Mouse (Mus musculus): ENCODE measurements at regions not wholly inside any gene's neighbourhood (a gene's known extent, or its start where the extent isn't known, plus 50 kb on each side); places are given as distances from the start of the nearest gene placed in this dataset.

- no peaks in the 10 kb centered on the region for H3K9me3 ChIP-seq (replicated peaks)
- no peak overlapping the region for H3K9ac ChIP-seq
- no peaks in the 10 kb centered on the region for H3K36me3 ChIP-seq (ENCODE audit: poor library complexity, severe bottlenecking)
- H3K4me2 ChIP-seq, result no peak overlapping the region
- no peak overlapping the region for H3K4me3 ChIP-seq
- H3K4me1 ChIP-seq, result peaks cover 17% of the 10 kb centered on the region
- H3K27me3 ChIP-seq, result no peaks in the 10 kb centered on the region
- H3K27ac ChIP-seq, result no peak overlapping the region
- no peak for ATAC-seq
- 14% methylated on average over 7 of the region's 7 CpGs for WGBS
These were observed 144.1 kb downstream of the Klf7 start for GRCm38 (mm10) chr1:63977956-63978355.

GRCm38 (mm10) chr1:63977302-63977888 is 144.7 kb downstream of the Klf7 start:
- H3K36me3 ChIP-seq (ENCODE audit: poor library complexity, severe bottlenecking), result no peaks in the 10 kb centered on the region
- H3K9me3 ChIP-seq (replicated peaks), result no peaks in the 10 kb centered on the region
- no peak overlapping the region for H3K27ac ChIP-seq
- no peak overlapping the region for H3K9ac ChIP-seq
- H3K4me1 ChIP-seq, result peaks cover 17% of the 10 kb centered on the region
- whole genome bisulfite sequencing, result 16% methylated on average over 4 of the region's 4 CpGs
- peak; percentile 43; the same call in 1 of the 2 replicates for ATAC-seq
- no peaks in the 10 kb centered on the region for H3K27me3 ChIP-seq
- H3K4me2 ChIP-seq, result 0 out of 2 replicates have a peak overlapping the region, but pooled peaks have one; percentile 0
- no peak overlapping the region for H3K4me3 ChIP-seq

GRCm38 (mm10) chr1:63976862-63977261 is 145.2 kb downstream of the Klf7 start:
- no peak overlapping the region for H3K4me2 ChIP-seq
- ATAC-seq, result no peak
- peaks cover 17% of the 10 kb centered on the region for H3K4me1 ChIP-seq
- no peaks in the 10 kb centered on the region for H3K36me3 ChIP-seq (ENCODE audit: poor library complexity, severe bottlenecking)
- no peaks in the 10 kb centered on the region for H3K9me3 ChIP-seq (replicated peaks)
- H3K9ac ChIP-seq, result no peak overlapping the region
- H3K27me3 ChIP-seq, result no peaks in the 10 kb centered on the region
- no peak overlapping the region for H3K27ac ChIP-seq
- no peak overlapping the region for H3K4me3 ChIP-seq
- WGBS, result 42% methylated on average over 4 of the region's 4 CpGs

- no peak overlapping the region for H3K9ac ChIP-seq
- no peak overlapping the region for H3K4me2 ChIP-seq
- WGBS, result 92% methylated on average over 11 of the region's 11 CpGs
- no peak overlapping the region for H3K4me3 ChIP-seq
- no peak overlapping the region for H3K27ac ChIP-seq
- no peaks in the 10 kb centered on the region for H3K4me1 ChIP-seq
- H3K9me3 ChIP-seq (replicated peaks), result no peaks in the 10 kb centered on the region
- no peak for ATAC-seq
- no peaks in the 10 kb centered on the region for H3K36me3 ChIP-seq (ENCODE audit: poor library complexity, severe bottlenecking)
- no peaks in the 10 kb centered on the region for H3K27me3 ChIP-seq
These were observed 154.2 kb downstream of the Klf7 start for GRCm38 (mm10) chr1:63967849-63968248.

- no peaks in the 10 kb centered on the region for H3K36me3 ChIP-seq (ENCODE audit: poor library complexity, severe bottlenecking)
- no peak overlapping the region for H3K9ac ChIP-seq
- ATAC-seq, result no peak
- no peak overlapping the region for H3K4me3 ChIP-seq
- H3K27me3 ChIP-seq, result no peaks in the 10 kb centered on the region
- no peak overlapping the region for H3K4me2 ChIP-seq
- no peaks in the 10 kb centered on the region for H3K9me3 ChIP-seq (replicated peaks)
- H3K4me1 ChIP-seq, result no peaks in the 10 kb centered on the region
- no peak overlapping the region for H3K27ac ChIP-seq
These were observed 156.6 kb downstream of the Klf7 start for GRCm38 (mm10) chr1:63965446-63965845.

GRCm38 (mm10) chr1:63964519-63964918 is 157.6 kb downstream of the Klf7 start:
- Histone ChIP-seq H3K27me3 (no peaks in the 10 kb centered on the region), H3K36me3 (ENCODE audit: poor library complexity, severe bottlenecking) (no peaks in the 10 kb centered on the region), H3K4me1 (no peaks in the 10 kb centered on the region), H3K4me3 (no peak overlapping the region), H3K4me2 (no peak overlapping the region), H3K9ac (no peak overlapping the region), H3K27ac (no peak overlapping the region), H3K9me3 (replicated peaks) (no peaks in the 10 kb centered on the region)
- no peak for ATAC-seq
- WGBS, result 83% methylated on average over 1 of the region's 1 CpGs

- H3K4me2 ChIP-seq, result no peak overlapping the region
- WGBS, result 92% methylated on average over 4 of the region's 4 CpGs
- no peak overlapping the region for H3K9ac ChIP-seq
- no peaks in the 10 kb centered on the region for H3K4me1 ChIP-seq
- no peaks in the 10 kb centered on the region for H3K36me3 ChIP-seq (ENCODE audit: poor library complexity, severe bottlenecking)
- no peak for ATAC-seq
- H3K27ac ChIP-seq, result no peak overlapping the region
- no peaks in the 10 kb centered on the region for H3K9me3 ChIP-seq (replicated peaks)
- H3K27me3 ChIP-seq, result no peaks in the 10 kb centered on the region
- H3K4me3 ChIP-seq, result no peak overlapping the region
These were observed 166.3 kb downstream of the Klf7 start for GRCm38 (mm10) chr1:63955701-63956355.

- Histone ChIP-seq H3K27ac (no peak overlapping the region), H3K4me2 (no peak overlapping the region), H3K9ac (no peak overlapping the region), H3K9me3 (replicated peaks) (no peaks in the 10 kb centered on the region), H3K4me3 (no peak overlapping the region), H3K27me3 (no peaks in the 10 kb centered on the region), H3K4me1 (no peaks in the 10 kb centered on the region), H3K36me3 (ENCODE audit: poor library complexity, severe bottlenecking) (no peaks in the 10 kb centered on the region)
- ATAC-seq, result no peak
- WGBS, result 89% methylated on average over 6 of the region's 6 CpGs
These were observed 167.1 kb downstream of the Klf7 start for GRCm38 (mm10) chr1:63954876-63955513.

GRCm38 (mm10) chr1:63954172-63954571 is 167.9 kb downstream of the Klf7 start:
- Histone ChIP-seq H3K4me3 (no peak overlapping the region), H3K9me3 (replicated peaks) (no peaks in the 10 kb centered on the region), H3K4me1 (no peaks in the 10 kb centered on the region), H3K36me3 (ENCODE audit: poor library complexity, severe bottlenecking) (no peaks in the 10 kb centered on the region), H3K9ac (no peak overlapping the region), H3K4me2 (no peak overlapping the region), H3K27ac (no peak overlapping the region), H3K27me3 (no peaks in the 10 kb centered on the region)
- 87% methylated on average over 2 of the region's 2 CpGs for WGBS
- no peak for ATAC-seq

GRCm38 (mm10) chr1:63953229-63953883 is 168.7 kb downstream of the Klf7 start:
- Histone ChIP-seq H3K9me3 (replicated peaks) (no peaks in the 10 kb centered on the region), H3K4me1 (no peaks in the 10 kb centered on the region), H3K4me2 (no peak overlapping the region), H3K4me3 (no peak overlapping the region), H3K27ac (no peak overlapping the region), H3K9ac (no peak overlapping the region), H3K36me3 (ENCODE audit: poor library complexity, severe bottlenecking) (no peaks in the 10 kb centered on the region), H3K27me3 (no peaks in the 10 kb centered on the region)
- WGBS, result 61% methylated on average over 18 of the region's 18 CpGs
- peak; percentile 86 for ATAC-seq

- WGBS, result 76% methylated on average over 7 of the region's 7 CpGs
These were observed 170.4 kb downstream of the Klf7 start for GRCm38 (mm10) chr1:63951663-63952062.

GRCm38 (mm10) chr1:63947278-63947677 is 174.8 kb downstream of the Klf7 start:
- H3K4me2 ChIP-seq, result no peak overlapping the region
- no peaks in the 10 kb centered on the region for H3K27me3 ChIP-seq
- no peak overlapping the region for H3K9ac ChIP-seq
- ATAC-seq, result no peak
- no peaks in the 10 kb centered on the region for H3K36me3 ChIP-seq (ENCODE audit: poor library complexity, severe bottlenecking)
- H3K27ac ChIP-seq, result no peak overlapping the region
- H3K4me1 ChIP-seq, result no peaks in the 10 kb centered on the region
- no peaks in the 10 kb centered on the region for H3K9me3 ChIP-seq (replicated peaks)
- WGBS, result 86% methylated on average over 1 of the region's 1 CpGs
- H3K4me3 ChIP-seq, result no peak overlapping the region

More at GRCm38 (mm10) chr1:63951663-63952062, 170.4 kb downstream of the Klf7 start:
- no peaks in the 10 kb centered on the region for H3K36me3 ChIP-seq (ENCODE audit: poor library complexity, severe bottlenecking)
- H3K9ac ChIP-seq, result no peak overlapping the region
- no peaks in the 10 kb centered on the region for H3K27me3 ChIP-seq
- H3K4me3 ChIP-seq, result no peak overlapping the region
- ATAC-seq, result no peak
- H3K9me3 ChIP-seq (replicated peaks), result no peaks in the 10 kb centered on the region
- H3K4me2 ChIP-seq, result no peak overlapping the region
- H3K4me1 ChIP-seq, result no peaks in the 10 kb centered on the region
- H3K27ac ChIP-seq, result no peak overlapping the region
